Mouse (Mus musculus): ENCODE data around the gene Cfap100. TPM values are rescaled to one million over a fixed set of nuclear protein-coding genes. Genes with fewer than 3 reads are reported as not detected.

Cfap100 gene
- polyA plus RNA-seq, 1 experiment: not detected

- Histone ChIP-seq H3K9me3 (replicated peaks; ENCODE audit: control insufficient read depth, insufficient read depth, low read length, poor library complexity, severe bottlenecking) (no peaks in the 10 kb centered on the region), H3K36me3 (ENCODE audit: control insufficient read depth, insufficient read depth, low read length, poor library complexity, severe bottlenecking) (no peaks in the 10 kb centered on the region), H3K4me1 (ENCODE audit: control insufficient read depth, insufficient read depth, low read length) (peaks cover 3% of the 10 kb centered on the region), H3K27me3 (ENCODE audit: control insufficient read depth, insufficient read depth, low read length, poor library complexity, severe bottlenecking) (no peaks in the 10 kb centered on the region), H3K27ac (ENCODE audit: insufficient read depth, low read length) (peak overlapping the region; percentile 70), H3K4me3 (ENCODE audit: low read depth, low read length) (no peak overlapping the region), H3K9ac (ENCODE audit: low read depth, poor library complexity, severe bottlenecking) (no peak overlapping the region; the same call in 1 of the 2 replicates)
- TF ChIP-seq EP300 (IDR thresholded peaks at IDR 0.05; ENCODE audit: insufficient read depth, low read depth, low read length): no peak
- TF ChIP-seq POLR2A (IDR thresholded peaks at IDR 0.05; ENCODE audit: insufficient read depth, low read length): no peak
These were observed 7.8 kb upstream of the Cfap100 start for GRCm38 (mm10) chr6:90436192-90436907.

- H3K27ac ChIP-seq (ENCODE audit: insufficient read depth, low read length): peak overlapping the region; percentile 70
These were observed 6.6 kb upstream of the Cfap100 start for GRCm38 (mm10) chr6:90435195-90435618.

GRCm38 (mm10) chr6:90434687-90435086, 6.1 kb upstream of the Cfap100 start:
- TF ChIP-seq EP300 (IDR thresholded peaks at IDR 0.05; ENCODE audit: insufficient read depth, low read depth, low read length) (no peak), POLR2A (IDR thresholded peaks at IDR 0.05; ENCODE audit: insufficient read depth, low read length) (no peak), CTCF (IDR thresholded peaks at IDR 0.05; ENCODE audit: low read depth, low read length) (no peak)
- no peaks in the 10 kb centered on the region for H3K36me3 ChIP-seq (ENCODE audit: control insufficient read depth, insufficient read depth, low read length, poor library complexity, severe bottlenecking)
- H3K4me3 ChIP-seq (ENCODE audit: low read depth, low read length): no peak overlapping the region
- no peaks in the 10 kb centered on the region for H3K27me3 ChIP-seq (ENCODE audit: control insufficient read depth, insufficient read depth, low read length, poor library complexity, severe bottlenecking)
- no peak overlapping the region for H3K27ac ChIP-seq (ENCODE audit: insufficient read depth, low read length)
- H3K9ac ChIP-seq (ENCODE audit: low read depth, poor library complexity, severe bottlenecking): no peak overlapping the region
- peaks cover 3% of the 10 kb centered on the region for H3K4me1 ChIP-seq (ENCODE audit: control insufficient read depth, insufficient read depth, low read length)
- H3K9me3 ChIP-seq (replicated peaks; ENCODE audit: control insufficient read depth, insufficient read depth, low read length, poor library complexity, severe bottlenecking): no peaks in the 10 kb centered on the region

More at GRCm38 (mm10) chr6:90435195-90435618, 6.6 kb upstream of the Cfap100 start:
- H3K4me3 ChIP-seq (ENCODE audit: low read depth, low read length): no peak overlapping the region
- peaks cover 3% of the 10 kb centered on the region for H3K4me1 ChIP-seq (ENCODE audit: control insufficient read depth, insufficient read depth, low read length)
- 0 out of 2 replicates have a peak overlapping the region, but pooled peaks have one; percentile 6 for H3K9ac ChIP-seq (ENCODE audit: low read depth, poor library complexity, severe bottlenecking)
- TF ChIP-seq POLR2A (IDR thresholded peaks at IDR 0.05; ENCODE audit: insufficient read depth, low read length) (no peak), CTCF (IDR thresholded peaks at IDR 0.05; ENCODE audit: low read depth, low read length) (peak; percentile 74), EP300 (IDR thresholded peaks at IDR 0.05; ENCODE audit: insufficient read depth, low read depth, low read length) (peak; percentile 26; the same call in 1 of the 2 replicates)
- H3K27me3 ChIP-seq (ENCODE audit: control insufficient read depth, insufficient read depth, low read length, poor library complexity, severe bottlenecking): no peaks in the 10 kb centered on the region
- no peaks in the 10 kb centered on the region for H3K36me3 ChIP-seq (ENCODE audit: control insufficient read depth, insufficient read depth, low read length, poor library complexity, severe bottlenecking)
- no peaks in the 10 kb centered on the region for H3K9me3 ChIP-seq (replicated peaks; ENCODE audit: control insufficient read depth, insufficient read depth, low read length, poor library complexity, severe bottlenecking)

GRCm38 (mm10) chr6:90431487-90431886, 2.9 kb upstream of the Cfap100 start:
- H3K36me3 ChIP-seq (ENCODE audit: control insufficient read depth, insufficient read depth, low read length, poor library complexity, severe bottlenecking): no peaks in the 10 kb centered on the region
- H3K9me3 ChIP-seq (replicated peaks; ENCODE audit: control insufficient read depth, insufficient read depth, low read length, poor library complexity, severe bottlenecking): no peaks in the 10 kb centered on the region
- no peak overlapping the region for H3K9ac ChIP-seq (ENCODE audit: low read depth, poor library complexity, severe bottlenecking)
- H3K27me3 ChIP-seq (ENCODE audit: control insufficient read depth, insufficient read depth, low read length, poor library complexity, severe bottlenecking): no peaks in the 10 kb centered on the region
- no peak overlapping the region for H3K27ac ChIP-seq (ENCODE audit: insufficient read depth, low read length)
- no peak overlapping the region for H3K4me3 ChIP-seq (ENCODE audit: low read depth, low read length)
- H3K4me1 ChIP-seq (ENCODE audit: control insufficient read depth, insufficient read depth, low read length): peaks cover 5% of the 10 kb centered on the region
- TF ChIP-seq CTCF (IDR thresholded peaks at IDR 0.05; ENCODE audit: low read depth, low read length): no peak
- TF ChIP-seq EP300 (IDR thresholded peaks at IDR 0.05; ENCODE audit: insufficient read depth, low read depth, low read length): no peak

GRCm38 (mm10) chr6:90429911-90430310, 1.3 kb upstream of the Cfap100 start:
- no peaks in the 10 kb centered on the region for H3K36me3 ChIP-seq (ENCODE audit: control insufficient read depth, insufficient read depth, low read length, poor library complexity, severe bottlenecking)
- no peaks in the 10 kb centered on the region for H3K9me3 ChIP-seq (replicated peaks; ENCODE audit: control insufficient read depth, insufficient read depth, low read length, poor library complexity, severe bottlenecking)
- TF ChIP-seq POLR2A (IDR thresholded peaks at IDR 0.05; ENCODE audit: insufficient read depth, low read length) (no peak), CTCF (IDR thresholded peaks at IDR 0.05; ENCODE audit: low read depth, low read length) (no peak), EP300 (IDR thresholded peaks at IDR 0.05; ENCODE audit: insufficient read depth, low read depth, low read length) (no peak)
- no peak overlapping the region for H3K4me3 ChIP-seq (ENCODE audit: low read depth, low read length)
- H3K4me1 ChIP-seq (ENCODE audit: control insufficient read depth, insufficient read depth, low read length): peaks cover 2% of the 10 kb centered on the region
- H3K27me3 ChIP-seq (ENCODE audit: control insufficient read depth, insufficient read depth, low read length, poor library complexity, severe bottlenecking): no peaks in the 10 kb centered on the region
- H3K27ac ChIP-seq (ENCODE audit: insufficient read depth, low read length): no peak overlapping the region
- no peak overlapping the region for H3K9ac ChIP-seq (ENCODE audit: low read depth, poor library complexity, severe bottlenecking)

- Histone ChIP-seq H3K27me3 (ENCODE audit: control insufficient read depth, insufficient read depth, low read length, poor library complexity, severe bottlenecking) (no peaks in the 10 kb centered on the region), H3K27ac (ENCODE audit: insufficient read depth, low read length) (no peak overlapping the region), H3K4me3 (ENCODE audit: low read depth, low read length) (no peak overlapping the region), H3K9ac (ENCODE audit: low read depth, poor library complexity, severe bottlenecking) (no peak overlapping the region), H3K36me3 (ENCODE audit: control insufficient read depth, insufficient read depth, low read length, poor library complexity, severe bottlenecking) (no peaks in the 10 kb centered on the region), H3K9me3 (replicated peaks; ENCODE audit: control insufficient read depth, insufficient read depth, low read length, poor library complexity, severe bottlenecking) (no peaks in the 10 kb centered on the region), H3K4me1 (ENCODE audit: control insufficient read depth, insufficient read depth, low read length) (peaks cover 2% of the 10 kb centered on the region)
- TF ChIP-seq CTCF (IDR thresholded peaks at IDR 0.05; ENCODE audit: low read depth, low read length) (no peak), POLR2A (IDR thresholded peaks at IDR 0.05; ENCODE audit: insufficient read depth, low read length) (no peak), EP300 (IDR thresholded peaks at IDR 0.05; ENCODE audit: insufficient read depth, low read depth, low read length) (no peak)
These were observed 2.6 kb downstream of the Cfap100 start for GRCm38 (mm10) chr6:90426003-90426402.

All from ES-Bruce4 (cell line).